Mouse (Mus musculus): ENCODE data around the gene Grid2. TPM values are rescaled to one million over a fixed set of nuclear protein-coding genes. Genes with fewer than 3 reads are reported as not detected.

The Grid2 gene
- total and polyA plus RNA-seq, 2 experiments, result not detected

GRCm38 (mm10) chr6:64327876-64328275 is 1072.2 kb downstream of the Grid2 start:
- Histone ChIP-seq H3K36me3 (ENCODE audit: control insufficient read depth, insufficient read depth, low read length) (no peaks in the 10 kb centered on the region), H3K4me1 (ENCODE audit: control insufficient read depth, insufficient read depth, low read length) (no peaks in the 10 kb centered on the region), H3K27me3 (ENCODE audit: control insufficient read depth, insufficient read depth, low read length) (no peaks in the 10 kb centered on the region), H3K79me2 (ENCODE audit: control insufficient read depth, insufficient read depth, low read length) (no peaks in the 10 kb centered on the region), H3K27ac (replicated peaks; ENCODE audit: insufficient read depth, low read depth, low read length) (no peak overlapping the region), H3K9ac (ENCODE audit: low read depth, low read length) (no peak overlapping the region), H3K4me3 (ENCODE audit: insufficient read depth, low read depth, low read length) (no peak overlapping the region)
- no peak for DNase-seq (ENCODE audit: extremely low read depth, low read depth, low spot score)
- WGBS, result 68% methylated on average over 3 of the region's 3 CpGs
- no peak for TF ChIP-seq CTCF (IDR thresholded peaks at IDR 0.05; ENCODE audit: low read depth, low read length)
- TF ChIP-seq POLR2A (IDR thresholded peaks at IDR 0.05; ENCODE audit: extremely low read depth, insufficient read depth, low read length), result no peak

DNA sequence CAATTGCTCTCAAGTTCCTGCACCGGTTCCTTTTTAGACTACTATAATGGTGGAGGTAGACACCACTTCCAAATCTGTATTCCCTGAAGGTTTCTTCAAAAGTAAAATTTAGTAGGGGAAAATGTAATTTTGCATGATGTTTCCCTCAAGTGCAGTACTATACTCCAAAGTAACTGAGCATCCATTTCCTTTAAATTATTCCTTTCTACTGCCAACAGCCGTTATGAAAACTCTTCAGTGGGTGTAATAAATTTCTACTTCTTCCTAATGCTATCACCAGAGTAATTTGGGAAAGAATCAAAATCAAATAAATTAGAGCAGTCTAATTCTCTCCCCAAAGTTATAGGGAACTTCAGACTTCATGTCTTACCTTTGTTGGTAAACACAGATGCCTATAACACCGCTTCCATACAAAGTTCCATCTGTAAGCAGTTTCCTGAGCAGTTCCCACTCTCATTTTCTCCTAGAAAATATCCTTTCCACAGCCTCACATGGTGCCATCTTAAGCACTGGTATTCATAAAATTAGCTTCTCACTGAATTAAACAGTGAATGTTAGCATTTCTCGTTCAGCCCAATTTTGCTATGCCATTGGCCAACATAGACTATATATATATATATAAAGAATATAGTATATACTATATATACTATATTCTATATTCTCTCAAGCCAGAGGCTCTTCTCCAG is 1142.9 kb downstream of the Grid2 start:
- H3K4me3 ChIP-seq (ENCODE audit: insufficient read depth, low read depth, low read length), result no peak overlapping the region
- no peaks in the 10 kb centered on the region for H3K79me2 ChIP-seq (ENCODE audit: control insufficient read depth, insufficient read depth, low read length)
- no peaks in the 10 kb centered on the region for H3K4me1 ChIP-seq (ENCODE audit: control insufficient read depth, insufficient read depth, low read length)
- H3K36me3 ChIP-seq (ENCODE audit: control insufficient read depth, insufficient read depth, low read length), result no peaks in the 10 kb centered on the region
- WGBS, result 82% methylated on average over 4 of the region's 4 CpGs
- no peaks in the 10 kb centered on the region for H3K27me3 ChIP-seq (ENCODE audit: control insufficient read depth, insufficient read depth, low read length)
- no peak for DNase-seq (ENCODE audit: extremely low read depth, low read depth, low spot score)
- no peak overlapping the region for H3K27ac ChIP-seq (replicated peaks; ENCODE audit: insufficient read depth, low read depth, low read length)
- TF ChIP-seq POLR2A (IDR thresholded peaks at IDR 0.05; ENCODE audit: extremely low read depth, insufficient read depth, low read length) (no peak), CTCF (IDR thresholded peaks at IDR 0.05; ENCODE audit: low read depth, low read length) (no peak)
- H3K9ac ChIP-seq (ENCODE audit: low read depth, low read length), result no peak overlapping the region

GRCm38 (mm10) chr6:64427658-64428057 is 1172.0 kb downstream of the Grid2 start:
- H3K4me3 ChIP-seq (ENCODE audit: insufficient read depth, low read depth, low read length), result no peak overlapping the region
- no peaks in the 10 kb centered on the region for H3K36me3 ChIP-seq (ENCODE audit: control insufficient read depth, insufficient read depth, low read length)
- no peak overlapping the region for H3K9ac ChIP-seq (ENCODE audit: low read depth, low read length)
- no peak overlapping the region for H3K27ac ChIP-seq (replicated peaks; ENCODE audit: insufficient read depth, low read depth, low read length)
- no peaks in the 10 kb centered on the region for H3K4me1 ChIP-seq (ENCODE audit: control insufficient read depth, insufficient read depth, low read length)
- H3K27me3 ChIP-seq (ENCODE audit: control insufficient read depth, insufficient read depth, low read length), result no peaks in the 10 kb centered on the region
- TF ChIP-seq CTCF (IDR thresholded peaks at IDR 0.05; ENCODE audit: low read depth, low read length) (no peak), POLR2A (IDR thresholded peaks at IDR 0.05; ENCODE audit: extremely low read depth, insufficient read depth, low read length) (no peak)
- no peak for DNase-seq (ENCODE audit: extremely low read depth, low read depth, low spot score)
- no peaks in the 10 kb centered on the region for H3K79me2 ChIP-seq (ENCODE audit: control insufficient read depth, insufficient read depth, low read length)

DNA sequence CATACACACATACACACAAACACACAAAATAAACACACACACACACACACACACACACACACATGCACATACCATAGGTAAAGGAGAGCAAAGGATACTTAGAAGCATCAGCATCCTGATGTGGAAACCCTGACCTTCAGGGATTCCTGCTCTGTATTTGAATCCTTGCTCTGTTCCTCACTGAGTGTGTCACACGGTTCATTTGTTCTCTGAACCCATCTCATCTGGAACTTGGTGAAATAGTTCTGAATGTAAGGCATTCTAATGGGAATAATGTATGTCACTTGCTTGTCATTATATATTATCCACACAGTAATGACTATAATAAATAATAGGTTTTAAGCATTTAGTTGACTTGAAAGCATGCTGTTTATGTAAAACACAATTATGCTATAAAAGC is 1173.2 kb downstream of the Grid2 start:
- no peaks in the 10 kb centered on the region for H3K79me2 ChIP-seq (ENCODE audit: control insufficient read depth, insufficient read depth, low read length)
- H3K9ac ChIP-seq (ENCODE audit: low read depth, low read length), result no peak overlapping the region
- H3K4me3 ChIP-seq (ENCODE audit: insufficient read depth, low read depth, low read length), result no peak overlapping the region
- WGBS, result 60% methylated on average over 1 of the region's 1 CpGs
- no peaks in the 10 kb centered on the region for H3K27me3 ChIP-seq (ENCODE audit: control insufficient read depth, insufficient read depth, low read length)
- no peak overlapping the region for H3K27ac ChIP-seq (replicated peaks; ENCODE audit: insufficient read depth, low read depth, low read length)
- no peaks in the 10 kb centered on the region for H3K36me3 ChIP-seq (ENCODE audit: control insufficient read depth, insufficient read depth, low read length)
- TF ChIP-seq POLR2A (IDR thresholded peaks at IDR 0.05; ENCODE audit: extremely low read depth, insufficient read depth, low read length) (no peak), CTCF (IDR thresholded peaks at IDR 0.05; ENCODE audit: low read depth, low read length) (no peak)
- no peak for DNase-seq (ENCODE audit: extremely low read depth, low read depth, low spot score)
- no peaks in the 10 kb centered on the region for H3K4me1 ChIP-seq (ENCODE audit: control insufficient read depth, insufficient read depth, low read length)

DNA sequence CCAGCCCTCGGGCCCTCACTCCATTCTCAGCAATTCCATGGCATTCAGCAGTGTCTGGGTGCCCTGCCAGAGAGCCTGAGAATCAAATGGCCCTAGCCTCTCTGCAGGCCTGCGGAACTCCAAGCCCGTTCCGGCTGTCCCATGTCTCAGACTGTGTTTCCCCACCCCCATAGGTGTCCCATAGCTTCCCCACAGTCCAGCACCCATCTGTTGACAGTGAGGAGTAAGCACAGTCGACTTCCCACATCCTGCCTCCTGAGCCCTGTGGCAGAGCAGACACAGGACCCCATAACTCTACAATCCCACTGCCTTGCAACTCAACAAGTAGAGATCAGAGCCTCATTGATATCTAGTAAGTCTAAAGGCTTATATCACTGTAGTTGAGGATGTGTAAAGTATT is 1192.5 kb downstream of the Grid2 start:
- Histone ChIP-seq H3K9ac (ENCODE audit: low read depth, low read length) (no peak overlapping the region), H3K36me3 (ENCODE audit: control insufficient read depth, insufficient read depth, low read length) (no peaks in the 10 kb centered on the region), H3K79me2 (ENCODE audit: control insufficient read depth, insufficient read depth, low read length) (no peaks in the 10 kb centered on the region), H3K27me3 (ENCODE audit: control insufficient read depth, insufficient read depth, low read length) (no peaks in the 10 kb centered on the region), H3K4me3 (ENCODE audit: insufficient read depth, low read depth, low read length) (no peak overlapping the region), H3K27ac (replicated peaks; ENCODE audit: insufficient read depth, low read depth, low read length) (no peak overlapping the region), H3K4me1 (ENCODE audit: control insufficient read depth, insufficient read depth, low read length) (no peaks in the 10 kb centered on the region)
- TF ChIP-seq CTCF (IDR thresholded peaks at IDR 0.05; ENCODE audit: low read depth, low read length) (no peak), POLR2A (IDR thresholded peaks at IDR 0.05; ENCODE audit: extremely low read depth, insufficient read depth, low read length) (no peak)
- DNase-seq (ENCODE audit: extremely low read depth, low read depth, low spot score), result no peak
- WGBS, result 77% methylated on average over 5 of the region's 5 CpGs

- no peaks in the 10 kb centered on the region for H3K4me1 ChIP-seq (ENCODE audit: control insufficient read depth, insufficient read depth, low read length)
Measured at GRCm38 (mm10) chr6:64448864-64449355, 1193.2 kb downstream of the Grid2 start.

More at GRCm38 (mm10) chr6:64448864-64449355, 1193.2 kb downstream of the Grid2 start:
- TF ChIP-seq POLR2A (IDR thresholded peaks at IDR 0.05; ENCODE audit: extremely low read depth, insufficient read depth, low read length) (no peak), CTCF (IDR thresholded peaks at IDR 0.05; ENCODE audit: low read depth, low read length) (no peak)
- Histone ChIP-seq H3K9ac (ENCODE audit: low read depth, low read length) (no peak overlapping the region), H3K79me2 (ENCODE audit: control insufficient read depth, insufficient read depth, low read length) (no peaks in the 10 kb centered on the region), H3K4me3 (ENCODE audit: insufficient read depth, low read depth, low read length) (no peak overlapping the region), H3K36me3 (ENCODE audit: control insufficient read depth, insufficient read depth, low read length) (no peaks in the 10 kb centered on the region), H3K27me3 (ENCODE audit: control insufficient read depth, insufficient read depth, low read length) (no peaks in the 10 kb centered on the region), H3K27ac (replicated peaks; ENCODE audit: insufficient read depth, low read depth, low read length) (no peak overlapping the region)
- DNase-seq (ENCODE audit: extremely low read depth, low read depth, low spot score), result no peak
- 83% methylated on average over 4 of the region's 4 CpGs for WGBS
